Mouse (Mus musculus) stomach, postnatal 0 days (tissue): ENCODE measurements at regions not wholly inside any gene's neighbourhood (a gene's known extent, or its start where the extent isn't known, plus 50 kb on each side); places are given as distances from the start of the nearest gene placed in this dataset.

Source experiments
- CTCF ChIP-seq: IDR thresholded peaks from 2 replicates; pipeline ENCODE4 v1.5.1; 2016; ENCODE audit warnings: antibody characterized with exemption, low read depth, mild to moderate bottlenecking, moderate library complexity
- EP300 ChIP-seq: optimal IDR thresholded peaks from 2 replicates; pipeline ENCODE3; 2016; ENCODE audit warnings: antibody characterized with exemption

DNA sequence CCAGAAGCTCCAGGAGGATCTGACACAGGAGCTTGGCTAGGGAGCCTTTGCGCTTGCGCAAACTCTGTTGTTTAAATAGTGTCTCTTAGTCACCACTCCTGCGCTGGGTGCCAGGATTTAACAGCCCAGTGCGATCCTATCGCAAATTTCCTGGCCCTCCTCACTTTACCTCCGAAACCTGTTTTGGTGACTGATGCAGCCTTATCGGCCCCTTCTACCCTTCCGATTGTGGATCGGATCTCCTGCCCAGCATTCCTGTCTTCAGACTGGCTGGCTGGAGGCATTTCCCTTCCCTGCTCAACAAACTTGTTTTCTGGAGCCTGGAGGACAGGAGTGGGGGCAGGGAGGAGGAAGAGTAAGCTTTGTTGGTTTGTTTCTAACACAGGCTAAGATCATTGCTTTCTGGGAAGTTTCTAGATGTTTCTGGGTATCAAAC, 56.0 kb upstream of the Cdkn3 start:
- TF ChIP-seq CTCF = no peak
- no peak for TF ChIP-seq EP300
